Mouse (Mus musculus): Measurements from ENCODE around the gene Hist1h2bj.

Hist1h2bj gene

DNA sequence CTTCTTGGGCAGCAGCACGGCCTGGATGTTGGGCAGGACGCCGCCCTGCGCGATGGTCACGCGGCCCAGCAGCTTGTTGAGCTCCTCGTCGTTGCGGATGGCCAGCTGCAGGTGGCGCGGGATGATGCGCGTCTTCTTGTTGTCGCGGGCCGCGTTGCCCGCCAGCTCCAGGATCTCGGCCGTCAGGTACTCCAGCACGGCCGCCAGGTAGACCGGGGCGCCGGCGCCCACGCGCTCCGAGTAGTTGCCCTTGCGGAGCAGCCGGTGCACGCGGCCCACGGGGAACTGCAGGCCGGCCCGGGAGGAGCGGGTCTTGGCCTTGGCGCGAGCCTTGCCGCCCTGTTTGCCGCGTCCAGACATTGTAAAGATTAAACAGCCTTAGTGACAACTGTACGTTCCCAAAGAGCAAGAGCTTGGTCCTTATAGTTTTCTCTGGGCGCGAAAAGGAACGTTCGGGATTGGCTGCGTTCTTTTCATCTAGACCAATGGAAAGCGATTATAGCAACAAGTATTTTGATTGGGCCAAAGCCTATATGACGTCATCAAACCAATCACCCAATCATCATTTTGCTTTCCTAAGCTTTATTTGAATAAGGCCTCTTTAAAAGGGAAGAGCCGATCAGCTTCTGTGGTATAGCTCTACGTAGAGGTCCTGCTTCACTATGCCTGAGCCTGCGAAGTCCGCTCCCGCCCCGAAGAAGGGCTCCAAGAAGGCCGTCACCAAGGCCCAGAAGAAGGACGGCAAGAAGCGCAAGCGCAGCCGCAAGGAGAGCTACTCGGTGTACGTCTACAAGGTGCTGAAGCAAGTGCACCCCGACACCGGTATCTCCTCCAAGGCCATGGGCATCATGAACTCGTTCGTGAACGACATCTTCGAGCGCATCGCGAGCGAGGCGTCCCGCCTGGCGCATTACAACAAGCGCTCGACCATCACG lies at the start of gene Hist1h2bj, which contains the start of gene Hist1h2ag:
Gene Hist1h2bj (plus strand): TSS at position 647 of the 935 bp plus-strand sequence.
Gene Hist1h2ag (minus strand): TSS at position 377 of the 935 bp plus-strand sequence.
- DNase-seq, result peak; percentile 100

DNA sequence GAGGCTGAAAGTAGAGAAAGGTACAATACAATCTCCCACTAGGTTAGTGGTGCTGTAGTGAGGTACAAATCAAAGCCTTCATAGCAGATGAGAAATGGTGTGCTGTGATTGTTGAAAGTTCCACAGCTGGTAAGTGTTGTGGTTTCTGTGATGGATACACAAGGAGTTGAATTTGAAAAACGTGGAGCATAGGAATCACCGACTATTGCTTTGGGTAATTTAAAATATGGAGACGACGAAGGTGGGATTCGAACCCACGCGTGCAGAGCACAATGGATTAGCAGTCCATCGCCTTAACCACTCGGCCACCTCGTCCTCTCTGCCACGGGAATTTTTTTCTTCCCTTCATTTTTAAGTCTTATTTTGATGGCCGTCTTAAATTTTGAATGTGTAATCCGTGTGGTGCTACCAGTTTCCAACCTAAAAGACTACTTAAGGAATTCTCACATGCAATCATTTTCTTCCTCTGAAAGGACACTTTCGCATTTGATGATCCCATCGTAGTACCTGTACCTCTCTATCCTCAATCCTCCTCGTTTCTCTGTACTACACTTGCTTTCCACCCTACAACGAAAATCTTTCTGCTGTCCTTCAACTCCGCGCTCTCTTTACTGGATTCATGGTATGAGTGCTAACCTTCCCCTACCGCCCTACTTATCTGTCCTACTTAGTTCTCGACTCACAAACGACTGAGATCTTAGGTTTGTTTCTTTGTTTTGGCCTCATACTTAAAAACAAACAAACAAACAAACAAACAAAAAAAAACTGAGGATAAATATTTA lies 48.9 kb upstream of the Hist1h2bj start:
- no peak for DNase-seq

DNA sequence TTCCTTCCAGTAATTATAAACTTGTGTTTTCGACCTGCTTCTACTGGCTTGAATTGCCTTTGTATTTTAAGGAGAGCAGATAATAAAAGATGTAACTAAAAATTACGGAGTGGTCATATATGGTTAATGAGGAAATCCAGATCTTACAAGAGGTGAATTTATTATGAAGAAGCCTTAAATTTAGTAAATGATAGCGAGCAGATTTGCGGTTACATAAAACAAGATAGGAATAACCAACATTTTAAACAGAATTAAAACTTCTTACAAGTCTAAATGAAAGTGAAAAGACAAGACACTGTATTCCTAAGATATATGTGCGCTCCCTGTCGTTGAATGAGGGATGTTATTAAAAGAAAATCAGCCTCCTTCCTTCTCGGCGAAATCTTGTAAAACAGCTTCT lies 48.1 kb upstream of the Hist1h2bj start:
- no peak for DNase-seq

DNA sequence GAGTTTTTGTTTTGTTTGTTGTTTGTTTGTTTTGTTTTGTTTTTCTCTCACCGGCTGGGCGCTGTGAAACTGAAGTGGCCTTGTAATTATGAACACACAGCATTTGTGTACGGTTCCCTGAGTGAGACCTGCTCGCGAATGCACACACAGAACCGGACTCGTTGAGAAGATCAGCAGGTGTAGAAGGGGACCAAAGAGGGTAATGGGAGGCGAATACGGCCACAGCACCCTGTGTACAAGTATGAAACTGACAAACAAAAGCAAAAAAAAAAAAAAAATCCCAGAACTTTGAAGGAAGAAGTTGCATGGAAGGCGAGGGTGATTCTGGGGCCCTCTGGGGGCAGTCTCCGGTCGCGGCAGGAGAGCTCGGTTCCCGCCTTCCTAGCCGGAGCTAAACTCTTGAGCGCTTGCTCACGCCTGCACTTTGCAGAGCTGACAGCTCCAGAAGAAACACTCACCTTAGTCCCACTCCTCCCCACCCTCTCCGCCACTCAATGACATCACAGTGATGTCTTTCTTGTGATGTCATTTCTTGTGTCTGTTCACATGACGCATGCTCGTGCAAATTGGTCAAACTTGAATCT lies 47.6 kb upstream of the Hist1h2bj start:
- DNase-seq, result peak; percentile 89

DNA sequence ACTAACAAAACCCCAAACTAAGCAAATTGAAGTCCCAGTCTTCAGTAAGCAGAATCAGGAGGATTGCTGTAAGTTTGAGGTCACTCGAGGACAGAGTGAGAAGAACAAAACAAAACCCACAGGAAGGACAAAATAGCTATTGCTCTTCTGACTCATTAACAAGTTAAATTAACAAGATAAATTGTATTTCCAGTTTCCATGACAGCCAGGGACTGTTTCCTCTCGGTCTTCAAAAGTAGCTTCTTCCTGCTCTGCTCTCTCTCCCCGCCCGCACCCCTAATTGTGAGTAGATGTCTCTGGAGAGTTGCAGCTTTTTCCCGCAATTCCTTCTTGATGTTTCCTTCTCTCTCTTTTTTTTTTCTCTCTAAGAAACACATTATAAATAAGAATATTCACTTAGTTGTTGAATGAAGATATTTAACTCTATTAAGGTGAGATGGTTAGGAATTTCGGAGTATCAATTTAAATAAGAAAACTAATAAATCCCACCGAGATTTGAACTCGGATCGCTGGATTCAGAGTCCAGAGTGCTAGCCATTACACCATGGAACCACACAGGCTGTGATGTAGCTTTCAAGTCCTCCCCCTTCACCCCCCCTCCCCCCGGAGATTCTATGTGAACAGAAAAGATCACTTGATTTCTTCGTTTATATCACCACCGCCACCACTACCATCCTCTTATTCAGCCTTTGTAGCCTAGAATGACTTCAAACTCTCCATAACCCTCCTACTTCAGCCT lies 46.7 kb upstream of the Hist1h2bj start:
- no peak for DNase-seq

DNA sequence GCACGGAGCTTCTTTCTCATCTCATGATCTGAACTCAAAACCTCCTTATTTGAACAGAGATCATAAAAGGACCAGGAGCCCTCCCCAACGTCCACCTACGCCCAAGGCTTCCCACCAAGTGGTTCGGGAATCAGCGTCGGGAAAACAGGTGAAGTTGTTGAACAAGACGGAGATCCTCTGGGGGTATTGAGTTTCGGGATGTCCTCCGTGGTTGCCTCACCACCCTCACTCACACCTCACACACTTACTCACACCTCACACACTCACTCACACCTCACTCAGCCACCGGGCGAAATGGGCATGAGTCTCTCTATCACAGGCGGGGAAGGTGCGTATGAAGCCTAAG lies 46.2 kb upstream of the Hist1h2bj start:
- peak; percentile 86 for DNase-seq

DNA sequence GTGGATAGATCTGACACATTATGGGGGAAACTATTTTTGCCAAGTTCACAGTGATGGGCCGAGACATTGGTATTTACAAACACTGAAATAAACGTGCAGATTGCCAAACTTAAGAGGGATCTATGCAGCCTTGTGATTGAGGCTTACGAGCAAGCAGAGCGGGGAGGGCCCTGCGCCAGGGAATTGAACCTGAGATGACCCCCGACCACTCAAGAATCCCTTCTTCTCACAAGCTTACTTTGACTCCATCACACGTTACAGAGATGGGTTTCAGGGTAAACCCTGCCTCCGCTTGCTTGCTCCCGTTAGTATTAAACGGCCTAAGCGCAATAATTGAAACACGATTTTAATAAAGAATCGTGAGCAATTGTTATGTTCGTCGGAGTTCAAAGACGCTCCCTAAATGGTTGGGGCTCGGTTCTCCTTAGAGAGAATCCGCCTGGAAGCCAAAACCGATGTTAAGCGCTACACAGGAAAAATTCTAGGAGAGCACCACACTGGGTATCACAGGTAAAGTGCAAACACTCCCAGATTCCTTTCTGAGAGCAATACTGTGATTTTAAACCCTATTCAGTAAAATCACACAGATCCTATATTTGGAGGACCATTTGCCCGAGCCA lies 45.7 kb upstream of the Hist1h2bj start:
- DNase-seq, result peak; percentile 75

DNA sequence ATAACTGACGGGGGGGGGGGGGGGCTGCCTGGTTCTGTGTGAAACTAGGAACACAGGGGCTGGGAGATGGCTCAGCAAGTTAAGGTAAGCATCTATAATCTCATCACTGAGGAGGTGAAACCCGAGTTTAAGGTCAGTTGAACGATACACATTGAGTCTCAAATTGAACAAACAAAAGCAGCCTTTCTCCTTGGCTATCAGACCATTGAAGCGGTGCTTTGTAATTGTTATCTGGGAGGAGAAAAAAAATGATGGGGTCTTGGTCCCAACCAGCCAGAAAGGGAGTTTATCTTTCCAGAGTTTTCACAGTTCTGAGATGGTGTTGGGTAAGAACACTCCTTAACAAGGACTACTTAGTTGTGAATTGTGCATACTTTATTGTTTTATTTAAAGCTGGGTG lies 45.2 kb upstream of the Hist1h2bj start:
- no peak for DNase-seq

DNA sequence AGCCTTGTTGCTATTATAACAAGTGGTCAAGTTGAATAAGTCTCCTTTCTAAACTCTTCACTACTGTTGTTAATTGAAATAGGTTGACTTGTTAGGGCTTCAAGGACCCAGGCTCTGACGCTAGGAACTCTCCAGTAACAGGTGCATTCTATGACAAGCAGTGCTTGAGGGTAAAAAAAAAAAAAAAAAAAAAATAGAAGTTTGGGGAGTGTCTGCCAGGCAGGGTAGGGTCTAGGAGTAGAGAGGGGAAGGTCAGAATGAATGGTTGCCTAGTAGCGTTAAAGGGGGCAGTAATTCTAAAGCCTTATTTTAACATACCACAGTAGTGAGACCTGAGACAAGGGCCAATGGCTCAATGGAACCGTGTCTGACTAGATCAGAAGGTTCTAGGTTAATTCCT lies 44.6 kb upstream of the Hist1h2bj start:
- DNase-seq, result no peak

DNA sequence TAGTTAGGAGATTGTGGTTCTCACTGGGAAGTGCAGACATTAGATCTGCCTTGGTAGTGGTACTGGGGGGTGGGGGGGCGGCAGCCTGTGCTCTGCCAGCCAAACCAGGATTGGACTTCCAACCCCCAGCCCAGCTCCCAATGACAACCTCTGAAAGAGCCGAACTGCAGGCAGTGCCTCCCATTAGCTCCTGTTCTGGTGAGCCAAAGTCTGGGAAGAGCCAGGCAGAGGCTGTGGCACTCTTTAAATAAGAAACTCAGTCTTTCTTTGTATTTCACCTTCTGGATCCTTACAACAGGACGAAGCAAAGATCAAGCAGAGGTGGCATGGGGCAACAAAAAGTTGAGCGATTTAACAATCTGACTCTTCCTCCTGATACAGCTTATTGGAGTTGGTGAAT lies 43.9 kb upstream of the Hist1h2bj start:
- DNase-seq, result no peak

DNA sequence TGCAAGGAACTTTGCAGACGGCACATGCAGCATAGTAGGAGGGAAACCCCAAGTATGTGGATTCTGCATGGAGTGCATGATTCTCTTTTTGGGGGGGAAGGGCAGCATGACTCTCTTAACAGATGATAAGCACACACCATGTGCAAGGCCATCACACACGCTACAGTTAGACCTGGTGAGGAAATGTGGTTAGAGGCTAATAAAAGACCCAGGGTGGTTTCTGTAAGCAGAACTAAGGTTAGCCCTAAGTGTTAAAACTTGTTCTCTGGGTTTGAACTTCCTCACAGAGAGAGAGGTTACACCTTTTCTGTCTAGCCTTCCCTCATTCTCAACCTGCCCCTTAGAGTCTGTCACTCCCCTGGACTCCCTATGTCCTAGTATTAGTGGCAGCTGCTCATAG lies 41.7 kb upstream of the Hist1h2bj start:
- DNase-seq, result no peak

DNA sequence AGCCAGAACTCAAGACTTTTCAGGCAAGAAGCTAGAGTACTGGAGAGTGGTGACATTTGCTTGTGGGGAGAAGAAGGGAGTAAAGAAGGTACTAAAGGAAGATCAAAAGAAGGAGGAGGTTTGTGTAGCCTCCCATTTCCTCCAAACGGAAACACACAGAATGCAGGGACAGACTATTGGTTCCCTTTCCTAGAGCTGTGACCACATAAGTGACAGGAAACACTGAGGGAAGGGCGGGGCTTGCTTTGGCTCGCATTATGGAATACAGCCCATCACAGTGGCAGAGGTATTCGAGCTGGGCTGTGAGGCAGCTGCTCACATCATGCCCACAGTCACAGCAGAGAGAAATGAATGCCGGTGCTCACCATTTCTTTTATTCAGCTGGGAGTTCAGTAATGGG lies 41.2 kb upstream of the Hist1h2bj start:
- peak; percentile 74 for DNase-seq

DNA sequence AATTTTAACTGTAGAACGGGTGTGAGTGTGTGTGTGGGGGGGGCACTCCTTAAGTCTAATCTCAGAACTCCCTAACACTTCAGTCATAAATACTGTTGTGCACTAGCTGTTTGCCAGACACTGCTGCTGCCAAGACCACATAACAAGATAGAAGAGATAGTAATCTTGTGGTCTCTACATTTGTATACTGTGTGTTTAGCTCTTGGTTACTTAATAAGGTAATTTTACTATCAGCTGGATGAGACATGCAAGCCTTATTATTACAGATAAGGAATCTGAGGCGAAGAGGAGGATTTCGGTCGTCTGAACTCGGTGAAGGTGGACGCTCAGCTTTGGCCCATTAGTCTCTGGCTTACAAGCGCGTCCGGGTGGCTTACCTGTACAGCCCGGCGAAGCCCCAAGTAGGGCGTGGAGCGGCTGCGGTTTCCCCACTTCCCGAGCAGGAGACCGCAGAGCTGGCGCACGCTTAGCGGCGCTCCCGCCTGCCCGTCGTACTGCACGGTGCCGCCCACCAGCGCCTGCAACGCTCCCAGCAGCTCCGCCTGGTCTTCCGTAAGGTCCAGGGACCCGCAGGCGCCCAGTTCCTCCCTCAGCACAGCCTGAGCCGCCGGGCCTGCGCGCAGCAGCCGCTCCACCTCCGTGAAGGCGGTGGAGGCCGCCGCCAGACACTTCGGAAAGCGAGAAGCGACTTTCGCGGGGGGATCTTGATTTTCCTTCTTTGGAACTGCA lies 37.2 kb upstream of the Hist1h2bj start:
- peak; percentile 92 for DNase-seq

DNA sequence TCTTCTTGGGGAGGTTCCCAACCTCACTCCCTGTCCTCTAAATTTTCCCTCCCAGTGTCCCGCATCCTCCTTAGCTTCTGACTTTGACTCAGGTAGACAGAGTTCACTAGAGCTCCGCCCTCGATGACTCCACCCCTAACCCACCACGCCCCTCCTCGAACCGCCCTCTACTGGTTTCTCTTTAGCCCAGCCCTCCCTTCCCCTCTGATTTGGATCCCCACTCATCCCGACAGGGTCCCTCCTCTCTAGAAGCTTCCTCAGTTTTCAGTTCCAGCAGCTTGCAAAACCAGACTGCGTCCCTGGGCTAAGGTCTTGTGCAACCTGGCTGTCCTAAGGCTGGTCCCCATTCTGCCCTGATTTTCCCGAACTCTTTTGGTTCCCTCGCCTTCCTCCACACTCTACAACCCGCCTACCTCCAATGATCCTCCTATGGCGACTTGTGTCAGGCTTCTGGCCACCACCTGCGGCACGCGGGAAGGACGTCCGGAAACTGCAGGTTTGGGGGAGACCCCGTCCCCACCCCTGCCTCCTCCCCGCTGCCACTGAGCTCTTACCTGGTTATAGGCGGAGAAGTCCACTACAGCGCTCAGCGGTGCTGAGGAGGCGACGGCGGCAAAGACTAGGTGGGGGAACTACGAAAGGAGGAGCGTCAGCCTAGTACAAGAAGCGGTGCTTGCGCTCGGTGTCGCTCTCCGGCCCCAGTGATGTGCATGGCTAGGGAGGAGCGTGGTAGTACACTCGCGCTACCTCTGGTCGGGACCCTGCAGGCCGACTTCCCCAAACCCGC lies 36.5 kb upstream of the Hist1h2bj start:
- DNase-seq, result peak; percentile 96

DNA sequence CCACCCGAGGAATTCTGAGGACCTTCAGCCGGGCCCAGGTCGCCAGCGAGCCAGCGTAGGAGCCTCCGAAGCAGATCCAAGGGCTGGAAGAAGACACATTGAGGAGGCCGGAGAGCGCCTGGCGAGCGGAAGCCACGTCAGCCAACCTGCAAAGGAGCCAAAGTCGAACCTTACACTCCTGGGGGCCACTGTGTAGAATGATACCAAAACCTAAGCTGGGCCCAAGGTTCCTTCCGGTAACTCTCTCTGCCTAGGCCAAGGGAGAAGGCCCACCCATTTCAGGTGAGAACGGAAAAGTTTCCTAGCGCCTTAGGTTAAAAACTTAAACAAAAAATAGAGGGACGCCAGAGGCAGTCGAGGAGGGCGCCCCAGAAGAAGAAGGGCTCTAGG lies 35.9 kb upstream of the Hist1h2bj start:
- peak; percentile 75 for DNase-seq

DNA sequence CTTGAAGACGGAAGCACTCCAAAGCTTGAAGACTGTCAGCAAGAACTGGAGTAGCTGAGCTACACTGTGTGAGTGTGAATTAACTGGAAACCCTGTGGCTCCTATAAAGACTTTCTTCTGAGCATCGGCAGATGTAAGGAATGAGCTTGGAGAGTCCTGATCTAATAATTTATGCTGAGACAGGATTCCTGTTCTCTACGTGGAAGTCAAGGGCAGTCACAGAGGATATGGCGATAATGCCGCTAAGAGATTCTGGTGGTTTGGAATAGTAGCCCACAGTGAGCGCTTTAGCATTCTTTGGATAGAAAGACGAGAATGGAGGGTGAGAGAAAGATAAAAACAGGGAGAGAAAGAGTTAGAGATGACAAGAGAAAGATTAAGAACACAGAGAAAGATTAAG lies 35.1 kb upstream of the Hist1h2bj start:
- peak; percentile 63 for DNase-seq

DNA sequence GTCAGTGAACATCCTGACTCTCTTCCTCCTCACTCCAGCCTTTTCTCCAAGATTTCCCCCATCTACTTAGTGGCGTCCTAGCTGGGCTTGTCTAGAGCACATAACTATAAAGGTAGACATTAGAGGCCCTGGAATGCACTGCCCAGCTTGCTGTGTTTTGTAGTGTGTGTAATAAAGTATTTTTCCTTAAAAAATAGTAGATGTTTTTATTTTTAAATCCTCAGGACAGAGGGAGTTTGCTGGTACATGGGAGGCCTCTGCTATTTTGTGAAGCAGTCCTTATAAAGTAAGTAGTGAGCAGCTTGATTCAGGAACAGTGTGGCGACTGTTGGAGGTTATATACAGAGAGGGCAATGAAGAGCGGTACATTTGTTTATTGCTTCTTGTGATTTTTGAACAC lies 34.3 kb upstream of the Hist1h2bj start:
- peak; percentile 64 for DNase-seq

DNA sequence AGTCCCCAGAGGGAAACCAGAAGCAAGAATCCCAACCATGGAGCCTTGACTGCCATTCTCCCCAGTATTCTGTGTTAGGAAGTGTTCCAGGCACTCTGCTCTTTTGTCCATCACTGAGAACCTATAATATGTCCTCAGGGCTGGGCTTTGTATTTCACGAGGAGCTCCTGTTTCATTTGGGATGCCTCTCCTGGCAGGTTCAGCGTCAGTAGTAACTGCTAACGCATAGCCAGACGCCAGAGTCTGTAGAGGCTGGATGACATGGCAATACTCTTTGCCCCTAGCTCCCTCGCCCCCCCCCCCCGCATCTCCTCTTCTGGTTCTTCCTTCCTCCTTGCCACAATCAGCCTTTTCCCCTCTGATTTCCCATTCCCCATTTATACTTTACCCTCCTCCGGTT lies 33.4 kb upstream of the Hist1h2bj start, which contains the start of gene Prss16:
Gene Prss16 (minus strand): TSS at position 101 of the 400 bp plus-strand sequence.
- no peak for DNase-seq

DNA sequence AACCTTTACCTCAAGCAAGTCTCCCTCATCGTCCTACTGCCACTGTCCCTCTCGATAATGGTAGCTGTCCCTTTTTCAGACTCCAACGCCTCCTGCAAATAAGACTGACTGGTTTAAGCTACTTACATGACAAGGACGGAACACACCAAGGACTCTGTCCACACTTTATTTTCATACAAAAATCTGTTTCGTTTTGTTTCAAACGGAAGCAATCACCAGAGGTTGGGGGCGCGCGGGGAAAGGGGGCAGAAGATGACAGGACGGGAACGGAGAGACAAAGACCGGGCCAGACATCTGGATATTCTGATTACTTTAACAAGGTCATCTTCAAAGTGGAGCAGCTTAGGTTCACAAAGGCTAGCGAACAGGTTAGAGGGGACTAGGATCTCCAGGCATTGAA lies 29.3 kb upstream of the Hist1h2bj start:
- DNase-seq, result no peak

DNA sequence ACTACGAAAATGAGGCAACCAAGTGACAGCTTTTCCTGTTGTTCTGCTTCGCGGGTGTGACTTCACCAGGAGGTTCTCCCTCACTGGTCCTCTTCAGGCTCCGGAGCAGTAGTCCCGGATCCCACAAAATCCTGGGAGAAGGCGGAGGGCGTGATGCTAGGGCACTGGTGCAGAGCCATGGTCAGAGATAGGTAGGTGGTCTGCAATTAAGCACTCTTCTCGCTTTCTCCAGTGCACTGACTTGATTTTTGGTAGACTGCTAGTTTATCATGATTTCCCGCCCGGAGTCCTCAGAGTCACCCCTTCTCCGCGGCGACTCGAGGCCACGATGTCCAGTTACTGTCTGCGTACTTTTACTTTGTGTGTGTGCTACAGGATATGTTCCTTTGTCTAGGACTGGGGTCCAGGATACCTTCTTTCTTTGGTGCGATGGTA lies 28.6 kb upstream of the Hist1h2bj start:
- DNase-seq, result no peak

All from heart, adult 11 months (tissue).